Mouse (Mus musculus) left cerebral cortex, adult 11 months (tissue): ENCODE results near the gene Prl5a1.

Experiments used
- DNase-seq: peaks from one replicate; pipeline ENCODE4 v3.0.0; 2022; ENCODE audit warnings: low spot score

The Prl5a1 gene

GRCm38 (mm10) chr13:28142184-28142583, at the start of gene Prl5a1:
Gene Prl5a1, plus strand, starts transcription at chr13:28142484.
- no peak for DNase-seq

GRCm38 (mm10) chr13:28096161-28096560, 46.1 kb upstream of the Prl5a1 start:
- DNase-seq, result no peak

GRCm38 (mm10) chr13:28108536-28108935, 33.7 kb upstream of the Prl5a1 start:
- no peak for DNase-seq

GRCm38 (mm10) chr13:28132781-28133180, 9.5 kb upstream of the Prl5a1 start:
- DNase-seq, result no peak

GRCm38 (mm10) chr13:28135790-28136189, 6.5 kb upstream of the Prl5a1 start:
- DNase-seq, result no peak
